Mouse (Mus musculus) Patski (cell line): ENCODE data around the gene Unc5c. TPM values are rescaled to one million over a fixed set of nuclear protein-coding genes. Genes with fewer than 3 reads are reported as not detected.

Experiments
- ATAC-seq: fragments of 100-300 bp; one replicate; pipeline ENCODE4 v1.8.0; 2021
- CTCF ChIA-PET: fragments of 350-600 bp; sonication (Branson Sonifier 250); formaldehyde crosslinking; loops from one replicate; lab custom pipeline; 2022; ENCODE audit warnings: inconsistent platforms; lab: Charles Lee
- POLR2A ChIA-PET: fragments of 350-600 bp; sonication (Branson Sonifier 250); formaldehyde crosslinking; loops from one replicate; lab custom pipeline; 2022; ENCODE audit warnings: antibody characterized with exemption, inconsistent platforms; lab: Charles Lee
- DNase-seq: peaks from one replicate; pipeline ENCODE4 v3.0.0-alpha.2; 2011; ENCODE audit warnings: low read depth, low spot score
- H3K27me3 ChIP-seq: fragments of 371-371 bp; one replicate; pipeline ENCODE4 v1.5.1; 2021
- CTCF ChIP-seq: fragments of 100-300 bp; IDR thresholded peaks from one replicate; pipeline ENCODE4 v1.5.1; 2021
- in situ Hi-C: fragments of 300-500 bp; cut with MboI; formaldehyde crosslinking; loops from 3 replicates; pipeline ENCODE4 v1.11.1; 2018; ENCODE audit warnings: low pct_unique_long_range_greater_than_20kb, mixed read lengths
- polyA plus RNA-seq: library from polyadenylated mRNA; unstranded; gene quantifications from one replicate; pipeline ENCODE4 v1.2.3, GENCODE M21; 2021

Gene Unc5c
- polyA plus RNA-seq, 1 experiment from 2014 or later, result under 0.01 TPM

DNA sequence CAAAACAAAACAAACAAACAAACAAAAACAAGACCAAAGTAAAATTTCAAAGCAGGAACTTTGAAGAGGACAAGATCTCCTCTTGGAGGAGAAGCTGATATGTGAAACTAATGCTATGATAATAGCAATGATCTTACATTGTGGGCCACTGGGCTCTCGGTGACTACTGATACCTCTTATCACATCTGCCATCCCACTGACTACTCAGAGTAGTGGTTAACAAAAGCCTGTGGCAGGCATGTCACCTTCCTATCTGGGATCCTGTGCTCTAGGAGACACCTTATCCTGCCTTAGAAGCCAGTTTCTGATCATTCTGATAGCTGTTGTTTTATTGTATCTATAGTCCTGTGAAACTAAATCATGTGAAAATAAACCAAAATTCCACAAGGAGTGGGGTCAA is 172.9 kb downstream of the Unc5c start:
- POLR2A ChIA-PET, result no interaction called here

DNA sequence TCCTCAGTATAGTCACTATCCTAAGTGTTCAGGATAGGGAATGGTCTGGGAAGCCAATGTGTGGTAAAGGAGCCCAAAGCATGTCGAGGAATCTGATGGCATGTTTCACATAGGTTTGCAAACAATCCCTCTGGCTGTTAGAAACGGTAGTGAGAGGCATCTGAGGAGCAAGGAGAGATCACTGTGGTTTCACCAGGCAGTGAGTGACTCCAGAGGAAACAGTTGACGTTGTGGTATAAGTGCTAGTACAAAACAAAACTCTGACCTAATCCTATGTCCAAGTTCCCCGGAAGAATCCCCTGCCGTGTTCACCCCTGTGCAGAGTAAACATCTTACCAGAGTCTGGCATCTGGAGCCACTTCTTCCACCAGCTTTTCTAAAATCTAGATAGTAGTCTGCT is 179.2 kb downstream of the Unc5c start:
- ATAC-seq, result no peak
- CTCF ChIA-PET, result interaction anchor here (1.3 kb wide), 1 partner anchor 111 kb away, joined by 3 read pairs; no protein-coding TSS in a partner anchor
- H3K27me3 ChIP-seq, result no peaks in the 10 kb centered on the region
- POLR2A ChIA-PET, result no interaction called here
- in situ Hi-C loops, result no loop called here
- DNase-seq, result no peak
- TF ChIP-seq CTCF, result no peak

More for the DNA sequence above, 172.9 kb downstream of the Unc5c start:
- CTCF ChIA-PET, result no interaction called here
- no peaks in the 10 kb centered on the region for H3K27me3 ChIP-seq
- in situ Hi-C loops, result no loop called here
- no peak for DNase-seq
- TF ChIP-seq CTCF, result no peak
- ATAC-seq, result no peak

DNA sequence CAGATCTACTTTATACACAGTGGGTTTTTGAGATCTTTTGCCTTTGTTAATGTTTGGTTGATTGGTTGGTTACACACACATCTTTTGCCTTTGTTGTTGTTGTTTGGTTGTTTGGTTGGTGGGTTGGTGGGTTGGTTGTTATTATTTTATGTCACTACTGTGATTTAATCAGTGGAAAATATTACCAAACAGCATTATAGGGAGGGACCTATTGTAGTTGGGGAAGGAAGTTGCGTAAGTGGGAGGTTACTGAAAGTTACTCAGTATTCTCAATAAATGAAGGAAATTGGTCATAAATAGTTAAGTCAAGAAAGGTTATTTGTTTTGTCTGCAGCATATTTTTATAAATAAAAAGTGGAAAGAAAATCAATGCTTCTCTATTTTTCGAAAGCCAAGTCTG is 181.6 kb downstream of the Unc5c start:
- no peaks in the 10 kb centered on the region for H3K27me3 ChIP-seq
- in situ Hi-C loops, result no loop called here
- no peak for ATAC-seq
- TF ChIP-seq CTCF, result no peak
- ChIA-PET CTCF (interaction anchor here (1.2 to 1.5 kb wide), 3 partner anchors 13 to 1102 kb away, joined by 3 read pairs; no protein-coding TSS in a partner anchor), POLR2A (interaction anchor here (1.1 kb wide), 1 partner anchor 14 kb away, joined by 3 read pairs; no protein-coding TSS in a partner anchor)
- no peak for DNase-seq

DNA sequence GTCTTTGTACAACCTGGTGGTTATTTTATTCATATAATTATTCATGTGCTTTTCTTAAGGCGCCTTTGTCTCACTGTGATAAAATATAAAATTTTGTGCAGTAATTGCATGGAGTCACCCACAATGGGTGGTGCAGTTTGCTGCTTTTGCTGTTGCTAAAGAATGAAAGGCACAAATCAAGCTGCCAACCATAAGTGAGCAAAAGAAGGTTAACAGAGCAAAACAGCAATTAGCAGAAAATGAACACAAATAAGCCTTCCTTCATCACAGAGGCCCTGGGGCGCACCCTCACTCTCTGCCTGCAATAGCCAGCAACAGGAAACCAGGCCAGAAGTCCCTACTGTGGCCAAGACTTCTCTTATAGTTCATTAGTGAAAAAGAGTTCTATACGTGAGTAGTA is 185.6 kb downstream of the Unc5c start:
- TF ChIP-seq CTCF, result no peak
- no peak for ATAC-seq
- ChIA-PET POLR2A (no interaction called here), CTCF (no interaction called here)
- H3K27me3 ChIP-seq, result no peaks in the 10 kb centered on the region
- DNase-seq, result no peak
- in situ Hi-C loops, result no loop called here

DNA sequence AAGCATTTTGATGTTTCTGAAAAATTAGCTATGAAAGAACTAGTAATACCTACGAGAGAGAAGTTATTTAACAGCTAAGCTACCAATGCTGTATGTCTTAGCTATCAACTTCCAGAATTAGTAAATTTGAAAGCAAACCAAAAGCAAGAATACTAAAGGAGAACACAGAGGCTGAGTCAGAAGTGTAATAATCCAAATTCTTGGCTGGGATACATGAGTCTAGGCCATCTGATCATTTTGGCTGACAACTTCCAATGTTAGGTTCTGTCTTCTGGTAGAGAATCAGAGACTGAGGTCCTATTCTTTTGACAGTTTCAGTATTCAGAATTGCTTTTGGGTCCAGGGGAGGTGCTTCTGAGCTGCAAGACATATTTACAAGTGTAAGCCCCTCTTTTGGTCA is 188.9 kb downstream of the Unc5c start:
- POLR2A ChIA-PET, result no interaction called here
- H3K27me3 ChIP-seq, result no peaks in the 10 kb centered on the region
- in situ Hi-C loops, result no loop called here
- no peak for DNase-seq
- no peak for ATAC-seq
- CTCF ChIA-PET, result no interaction called here
- TF ChIP-seq CTCF, result no peak

DNA sequence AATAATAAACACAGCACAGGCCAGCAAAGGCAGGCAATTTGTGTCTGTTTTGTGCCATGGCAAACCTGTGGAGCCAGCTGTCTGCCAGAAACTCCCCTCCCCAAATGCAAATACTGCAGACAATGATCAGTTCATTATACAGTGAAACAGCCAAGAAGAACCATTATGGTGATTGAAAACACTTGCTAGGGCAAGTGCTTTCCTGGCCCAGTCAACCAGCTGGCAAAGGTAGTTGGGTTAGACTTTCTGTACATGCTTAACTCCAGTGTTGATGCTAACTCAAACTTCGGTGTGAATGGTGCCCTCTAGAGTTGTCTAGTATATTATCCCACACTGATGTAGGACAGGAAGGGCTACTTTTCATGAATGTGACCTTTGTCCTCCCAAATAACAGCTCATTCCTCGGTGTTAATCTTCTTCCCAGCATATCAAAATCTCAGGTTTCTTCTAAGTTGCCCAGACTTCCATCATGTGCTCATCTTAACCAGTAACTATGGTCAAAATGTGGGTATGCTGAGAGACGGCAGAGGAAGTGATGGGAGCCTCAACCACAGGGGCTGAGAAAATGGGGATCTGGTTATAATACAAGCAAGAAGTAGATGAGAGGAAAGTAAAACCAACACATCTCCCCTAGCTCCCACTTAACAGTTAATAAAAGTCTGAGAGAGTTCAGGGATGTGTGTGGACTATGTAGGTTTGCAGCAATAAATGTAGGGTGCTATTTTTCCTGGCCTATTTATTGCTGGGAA is 194.2 kb downstream of the Unc5c start:
- no peak for TF ChIP-seq CTCF
- ChIA-PET CTCF (interaction anchor here (0.8 to 1.9 kb wide), 5 partner anchors 9 to 18 kb away, joined by 3 to 4 read pairs (median 3); no protein-coding TSS in a partner anchor), POLR2A (no interaction called here)
- DNase-seq (no peak), ATAC-seq (no peak)
- in situ Hi-C loops, result no loop called here
- H3K27me3 ChIP-seq, result no peaks in the 10 kb centered on the region

DNA sequence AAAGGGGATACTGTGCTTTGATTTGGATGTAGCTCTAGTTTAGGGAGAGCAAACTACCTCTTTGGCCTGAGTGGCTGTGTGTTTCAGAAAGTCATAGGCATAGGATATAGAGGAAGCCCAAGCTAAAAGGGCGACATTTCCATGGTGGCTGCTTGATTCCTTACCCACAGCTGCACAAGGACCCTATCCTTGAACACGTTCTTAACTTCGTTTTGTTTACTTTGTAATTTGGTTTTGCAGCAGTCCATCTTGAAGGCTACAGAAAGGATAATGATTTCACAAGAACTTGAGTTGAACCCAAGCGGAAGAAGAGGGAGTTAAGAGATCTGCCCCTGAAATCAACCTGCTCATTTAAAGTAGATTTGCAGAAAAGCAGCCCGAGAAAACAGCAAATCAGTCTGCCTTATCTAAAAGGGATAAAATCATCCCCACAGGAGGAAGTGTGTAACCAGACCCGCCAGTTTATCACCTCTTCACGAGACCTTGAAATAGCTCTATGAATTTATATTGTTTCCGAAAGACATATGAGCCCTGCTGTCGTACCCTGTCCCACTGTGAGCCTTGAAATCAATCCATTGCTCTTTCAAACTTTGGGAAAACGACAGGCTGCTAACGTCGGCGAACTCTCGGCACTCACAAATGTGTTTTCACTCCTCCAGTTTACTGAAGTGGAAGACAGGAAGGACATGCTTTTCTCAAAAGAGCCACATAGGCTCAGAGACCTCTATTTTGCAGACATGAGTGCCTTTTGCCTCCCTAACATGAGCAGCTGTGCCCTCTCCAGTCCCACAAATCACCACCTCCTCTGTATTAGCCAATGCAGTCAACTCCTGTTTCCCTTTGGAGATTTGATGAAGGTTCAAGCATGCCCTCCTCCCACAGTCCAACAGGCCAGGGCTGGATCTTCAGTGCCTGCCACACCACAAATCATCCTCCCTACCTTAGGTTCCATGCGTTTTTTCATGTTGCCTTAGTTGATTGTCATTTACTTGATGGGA is 195.3 kb downstream of the Unc5c start:
- ChIA-PET POLR2A (interaction anchor here (1.1 kb wide), 1 partner anchor 15 kb away, joined by 3 read pairs; no protein-coding TSS in a partner anchor), CTCF (interaction anchor here (0.8 to 1.9 kb wide), 5 partner anchors 8 to 17 kb away, joined by 3 to 4 read pairs (median 3); no protein-coding TSS in a partner anchor)
- in situ Hi-C loops, result no loop called here
- TF ChIP-seq CTCF, result no peak
- H3K27me3 ChIP-seq, result no peaks in the 10 kb centered on the region
- DNase-seq, result no peak
- no peak for ATAC-seq

DNA sequence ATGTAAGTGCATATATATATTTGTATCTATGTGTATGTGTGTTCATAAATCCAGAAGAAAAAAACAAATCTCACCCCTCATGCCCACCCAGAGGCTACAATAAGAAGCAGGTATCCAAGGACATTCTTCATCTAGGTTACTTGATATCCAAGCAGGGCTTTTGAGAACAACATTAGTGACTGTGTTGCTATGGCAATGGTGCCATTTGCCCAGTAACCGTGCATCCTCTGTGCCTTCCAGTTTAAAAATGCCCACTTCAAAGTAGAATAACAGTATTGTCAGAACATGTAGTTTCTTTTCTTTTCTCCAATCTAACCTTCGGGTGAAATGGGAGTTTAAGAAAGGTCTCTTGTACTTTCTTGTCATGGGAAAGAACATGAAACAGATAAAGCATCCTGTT is 224.1 kb downstream of the Unc5c start:
- ATAC-seq (no peak), DNase-seq (no peak)
- ChIA-PET CTCF (no interaction called here), POLR2A (no interaction called here)
- TF ChIP-seq CTCF, result no peak
- in situ Hi-C loops, result no loop called here
- no peaks in the 10 kb centered on the region for H3K27me3 ChIP-seq

DNA sequence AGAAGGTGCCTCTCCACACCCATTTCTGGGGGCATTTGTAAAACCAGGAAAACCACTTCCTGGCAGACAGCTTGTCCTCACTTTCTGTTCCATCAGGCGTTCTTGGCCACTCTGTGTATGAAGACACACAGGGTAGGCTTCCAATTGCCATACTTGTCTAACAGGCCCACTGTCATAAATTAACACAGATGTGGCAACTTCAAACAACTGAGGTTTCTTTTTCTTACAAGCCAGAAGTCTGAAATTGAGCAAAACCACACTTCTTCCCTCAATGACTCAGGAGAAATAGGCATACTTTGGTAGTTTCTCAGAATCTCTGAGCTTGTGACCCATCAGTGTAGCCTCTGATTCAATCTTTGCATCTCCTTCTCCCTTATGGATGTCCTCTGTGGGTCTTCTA is 225.7 kb downstream of the Unc5c start:
- CTCF ChIA-PET, result no interaction called here

DNA sequence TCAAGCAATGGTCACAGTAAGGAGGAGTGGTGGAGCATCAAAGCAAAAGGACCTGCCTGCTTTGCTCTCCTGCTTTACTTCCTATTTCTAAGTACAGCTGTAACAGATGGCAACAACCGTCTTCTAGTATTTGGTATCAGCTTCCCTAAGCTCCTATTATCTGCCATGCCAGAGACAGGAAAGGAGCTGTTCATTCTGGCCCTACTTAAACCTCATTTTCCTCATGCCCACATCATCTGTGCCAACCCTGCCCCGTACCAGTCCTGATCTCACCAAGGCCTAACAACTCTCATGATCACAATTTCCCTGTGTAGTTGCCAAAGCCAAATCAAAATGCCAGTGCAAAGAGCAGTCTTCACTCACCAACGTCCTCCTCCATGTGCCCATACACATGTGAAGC is 226.4 kb downstream of the Unc5c start:
- TF ChIP-seq CTCF, result no peak
- POLR2A ChIA-PET, result no interaction called here
- in situ Hi-C loops, result no loop called here
- H3K27me3 ChIP-seq, result no peaks in the 10 kb centered on the region
- CTCF ChIA-PET, result no interaction called here
- no peak for DNase-seq
- no peak for ATAC-seq

More for the DNA sequence above, 225.7 kb downstream of the Unc5c start:
- in situ Hi-C loops, result no loop called here
- DNase-seq (no peak), ATAC-seq (no peak)
- POLR2A ChIA-PET, result no interaction called here
- no peak for TF ChIP-seq CTCF
- no peaks in the 10 kb centered on the region for H3K27me3 ChIP-seq
